Mouse (Mus musculus): ENCODE measurements around the gene Fggy.

- TF ChIP-seq CTCF (conservative IDR thresholded peaks at IDR 0.05; ENCODE audit: low read length) = no peak
- TF ChIP-seq POU5F1 (IDR thresholded peaks at IDR 0.05; ENCODE audit: borderline replicate concordance, low read length) = no peak
These were observed 270.9 kb downstream of the Fggy start for GRCm38 (mm10) chr4:95828164-95828563.
